In genomic region chr16:28880756-28881155, GRCm38 (mm10) we compare ENCODE assay signal across 8 mouse cellular contexts. TPM values are rescaled to one million over a fixed set of nuclear protein-coding genes. Genes with fewer than 3 reads are reported as not detected.
A peak's percentile ranks its signal among the peaks of the same experiment; 100 is the strongest.
DNase-seq lines count a peak whose midpoint lies in the region; ATAC-seq lines count a peak whose summit lies in the region.

No protein-coding gene starts in this region.

- H3K4me2 ChIP-seq in hindbrain, embryonic 11.5 days (replicated peaks; ENCODE audit: low read depth, low read length), result no peak overlapping the region
- H3K4me2 ChIP-seq in limb, embryonic 15.5 days, result 0 out of 2 replicates have a peak overlapping the region, but pooled peaks have one; percentile 12
- H3K4me2 ChIP-seq in stomach, embryonic 16.5 days (ENCODE audit: low read depth, low read length), result peak overlapping the region; percentile 37

- peak; percentile 80 for ATAC-seq in hindbrain, embryonic 11.5 days (ENCODE audit: low FRiP score)
- no peak for ATAC-seq in limb, embryonic 15.5 days (ENCODE audit: insufficient number of reproducible peaks, low FRiP score, low TSS enrichment, low read depth)
- peak; percentile 23; the same call in 1 of the 2 replicates for ATAC-seq in stomach, embryonic 16.5 days (ENCODE audit: insufficient read depth, low FRiP score)

- H3K27me3 ChIP-seq in hindbrain, embryonic 11.5 days (ENCODE audit: control insufficient read depth, insufficient read depth, low read length), result no peaks in the 10 kb centered on the region
- no peaks in the 10 kb centered on the region for H3K27me3 ChIP-seq in limb, embryonic 15.5 days
- no peaks in the 10 kb centered on the region for H3K27me3 ChIP-seq in stomach, embryonic 16.5 days (ENCODE audit: control insufficient read depth, insufficient read depth, low read length)

- H3K36me3 ChIP-seq in hindbrain, embryonic 11.5 days (ENCODE audit: control insufficient read depth, insufficient read depth, low read length), result no peaks in the 10 kb centered on the region
- no peaks in the 10 kb centered on the region for H3K36me3 ChIP-seq in limb, embryonic 15.5 days
- H3K36me3 ChIP-seq in stomach, embryonic 16.5 days (ENCODE audit: control insufficient read depth, insufficient read depth, low read length), result no peaks in the 10 kb centered on the region

- peak; percentile 51 for DNase-seq in left cerebral cortex, postnatal 4 days
- no peak for DNase-seq in left cerebral cortex, adult 11 months (ENCODE audit: low spot score)
- DNase-seq in hindbrain, embryonic 11.5 days (ENCODE audit: low spot score), result peak; percentile 36
- DNase-seq in left cerebral cortex, postnatal 25 days (ENCODE audit: low spot score in 2 of 2), result no peak
- no peak for DNase-seq in left cerebral cortex, adult 8-10 months (ENCODE audit: low spot score in 2 of 2)
- DNase-seq in thymus, postnatal 14 days, result no peak

- H3K9ac ChIP-seq in hindbrain, embryonic 11.5 days (ENCODE audit: low read depth, low read length), result no peak overlapping the region
- H3K9ac ChIP-seq in limb, embryonic 15.5 days, result no peak overlapping the region
- no peak overlapping the region for H3K9ac ChIP-seq in stomach, embryonic 16.5 days (ENCODE audit: low read length)

- H3K27ac ChIP-seq in hindbrain, embryonic 11.5 days (ENCODE audit: low read depth, low read length), result no peak overlapping the region
- no peak overlapping the region for H3K27ac ChIP-seq in limb, embryonic 15.5 days
- H3K27ac ChIP-seq in stomach, embryonic 16.5 days (ENCODE audit: low read length), result peak overlapping the region; percentile 6; the same call in 1 of the 2 replicates

- H3K4me1 ChIP-seq in hindbrain, embryonic 11.5 days (replicated peaks; ENCODE audit: control insufficient read depth, insufficient read depth, low read length), result peaks cover 10% of the 10 kb centered on the region; the same call in 1 of the 2 replicates
- peaks cover 47% of the 10 kb centered on the region for H3K4me1 ChIP-seq in limb, embryonic 15.5 days
- peaks cover 37% of the 10 kb centered on the region for H3K4me1 ChIP-seq in stomach, embryonic 16.5 days (ENCODE audit: control insufficient read depth, insufficient read depth, low read length)

- no peaks in the 10 kb centered on the region for H3K9me3 ChIP-seq in hindbrain, embryonic 11.5 days (ENCODE audit: control insufficient read depth, low read length)
- H3K9me3 ChIP-seq in limb, embryonic 15.5 days, result no peaks in the 10 kb centered on the region
- H3K9me3 ChIP-seq in stomach, embryonic 16.5 days (replicated peaks; ENCODE audit: control insufficient read depth, low read length), result no peaks in the 10 kb centered on the region

- H3K4me3 ChIP-seq in hindbrain, embryonic 11.5 days (ENCODE audit: low read depth, low read length), result no peak overlapping the region
- H3K4me3 ChIP-seq in limb, embryonic 15.5 days, result no peak overlapping the region
- no peak overlapping the region for H3K4me3 ChIP-seq in stomach, embryonic 16.5 days (replicated peaks; ENCODE audit: low read length)

- intact Hi-C loops in left cerebral cortex, postnatal 4 days (cut with DNase I), result no loop called here
- intact Hi-C loops in left cerebral cortex, postnatal 25 days (cut with DNase I), result no loop called here

- 20% methylated on average over 8 of the region's 8 CpGs for WGBS in hindbrain, embryonic 11.5 days
- WGBS in limb, embryonic 15.5 days, result 9% methylated on average over 8 of the region's 8 CpGs
- WGBS in stomach, embryonic 16.5 days, result 6% methylated on average over 8 of the region's 8 CpGs

RNA-seq across cellular contexts. Expression of gene Mb21d2, which starts 48.7 kb away (rescaled TPM):
- total RNA-seq in left cerebral cortex, postnatal 4 days (2021), result 10 to 100 TPM; 50.4 to 59.0 TPM
- 8.6 and 9.5 TPM in 2 replicates for polyA plus RNA-seq in hindbrain, embryonic 11.5 days (2014; fragmentation: Nextera tagmentation; extraction: Ambion mirVana)
- polyA plus RNA-seq in limb, embryonic 15.5 days (2015; fragmentation: Nextera tagmentation; extraction: Ambion mirVana), result 7.4 and 7.7 TPM in 2 replicates
- polyA plus RNA-seq in stomach, embryonic 16.5 days (2015; fragmentation: Nextera tagmentation; extraction: Ambion mirVana), result 6.3 and 6.5 TPM in 2 replicates
- total RNA-seq in left cerebral cortex, postnatal 25 days (2021), result 10 to 100 TPM; 41.5 to 50.0 TPM
- 10 to 100 TPM; 32.4 to 35.2 (median 33.9) TPM for total RNA-seq in left cerebral cortex, adult 8-10 months (2022)

Comparison
In these comparisons a context has a peak if more than half of its experiments do, and no peak if none do; other contexts are left out.
1. DNase-seq: peak in left cerebral cortex, postnatal 4 days (single experiment) and hindbrain, embryonic 11.5 days (single experiment); none in left cerebral cortex, adult 11 months (single experiment), left cerebral cortex, postnatal 25 days (0 of 2), left cerebral cortex, adult 8-10 months (0 of 2) and thymus, postnatal 14 days (single experiment).